Mouse (Mus musculus) G1E (cell line): ENCODE results near the gene Hist2h2aa2. TPM values are rescaled to one million over a fixed set of nuclear protein-coding genes. Genes with fewer than 3 reads are reported as not detected.

Source experiments
- ATAC-seq: 2 replicates; pipeline ENCODE4 v1.8.0; 2016; ENCODE audit warnings: mild to moderate bottlenecking; ENCODE audit not compliant: insufficient number of reproducible peaks, poor library complexity, low FRiP score, severe bottlenecking; ENCODE audit errors: extremely low read depth
- DNase-seq: peaks from one replicate; pipeline ENCODE4 v3.0.0; 2012; ENCODE audit warnings: low spot score
- H3K27me3 ChIP-seq: 2 replicates; pipeline ENCODE4 v1.6.1; 2012; ENCODE audit warnings: mild to moderate bottlenecking, low read length, inconsistent platforms; ENCODE audit not compliant: insufficient read depth
- H3K36me3 ChIP-seq: replicated peaks from 2 replicates; pipeline ENCODE3; 2012; ENCODE audit warnings: mild to moderate bottlenecking, inconsistent platforms
- H3K4me1 ChIP-seq: 2 replicates; pipeline ENCODE4 v1.6.1; 2012; ENCODE audit warnings: low read depth, low read length, inconsistent platforms, mixed read lengths; ENCODE audit not compliant: insufficient read depth
- H3K4me3 ChIP-seq: 2 replicates; pipeline ENCODE4 v1.5.1; 2012; ENCODE audit warnings: low read depth, mild to moderate bottlenecking, inconsistent platforms, low read length, moderate library complexity, mixed read lengths
- H3K9me3 ChIP-seq: replicated peaks from 2 replicates; pipeline ENCODE4 v1.6.1; 2012; ENCODE audit warnings: inconsistent platforms
- CTCF ChIP-seq: IDR thresholded peaks from 2 replicates; pipeline ENCODE4 v1.5.1; 2012; ENCODE audit warnings: low read depth, low read length, inconsistent platforms, mixed read lengths
- GATA1 ChIP-seq: IDR thresholded peaks from 2 replicates; pipeline ENCODE4 v1.6.1; 2012; ENCODE audit warnings: borderline replicate concordance, low read length, inconsistent platforms, mixed read lengths
- GATA2 ChIP-seq: IDR thresholded peaks from 2 replicates; pipeline ENCODE4 v1.6.1; 2012; ENCODE audit warnings: low read depth, low read length, inconsistent platforms, borderline replicate concordance
- POLR2AphosphoS5 ChIP-seq: IDR thresholded peaks from 2 replicates; pipeline ENCODE4 v1.6.1; 2012; ENCODE audit warnings: low read depth, low read length, inconsistent platforms; ENCODE audit not compliant: insufficient replicate concordance
- TAL1 ChIP-seq: conservative IDR thresholded peaks from 2 replicates; pipeline ENCODE4 v1.6.1; 2012; ENCODE audit warnings: low read depth, low read length, inconsistent platforms, mixed read lengths
- polyA plus RNA-seq: library from polyadenylated mRNA; stranded (reverse); fragments of >175 nt; gene quantifications from 2 replicates; pipeline ENCODE4 v1.2.3, GENCODE M21; 2012
- total RNA-seq, 2 experiments: library from RNA; stranded (forward) in 1 of 2; stranded (reverse) in 1 of 2; fragments of 200-1000 nt in 1 of 2; fragments of >200 nt in 1 of 2; fragmentation: Nextera tagmentation in 1 of 2; gene quantifications; 2 replicates each; pipeline ENCODE4 v1.2.3; 2014 to 2017

Gene Hist2h2aa2
- total and polyA plus RNA-seq, 3 experiments = 39.6 to 2,156 (median 1,341) TPM

GRCm38 (mm10) chr3:96235836-96236235 is 4.2 kb downstream of the Hist2h2aa2 start:
- Histone ChIP-seq H3K27me3 (no peaks in the 10 kb centered on the region), H3K4me3 (no peak overlapping the region), H3K36me3 (no peaks in the 10 kb centered on the region), H3K9me3 (no peaks in the 10 kb centered on the region), H3K4me1 (peaks cover 25% of the 10 kb centered on the region)
- DNase-seq (no peak), ATAC-seq (no peak)
- peak; percentile 89; the same call in 1 of the 2 replicates for TF ChIP-seq POLR2AphosphoS5
- TF ChIP-seq TAL1 = no peak

GRCm38 (mm10) chr3:96234914-96235313 is 5.2 kb downstream of the Hist2h2aa2 start:
- no peaks in the 10 kb centered on the region for H3K9me3 ChIP-seq
- no peak overlapping the region for H3K4me3 ChIP-seq
- H3K4me1 ChIP-seq = peaks cover 31% of the 10 kb centered on the region
- no peak for ATAC-seq
- no peaks in the 10 kb centered on the region for H3K27me3 ChIP-seq
- no peak for DNase-seq
- TF ChIP-seq POLR2AphosphoS5 (no peak), TAL1 (no peak), CTCF (no peak), GATA1 (no peak), GATA2 (no peak)
- H3K36me3 ChIP-seq = no peaks in the 10 kb centered on the region

DNA sequence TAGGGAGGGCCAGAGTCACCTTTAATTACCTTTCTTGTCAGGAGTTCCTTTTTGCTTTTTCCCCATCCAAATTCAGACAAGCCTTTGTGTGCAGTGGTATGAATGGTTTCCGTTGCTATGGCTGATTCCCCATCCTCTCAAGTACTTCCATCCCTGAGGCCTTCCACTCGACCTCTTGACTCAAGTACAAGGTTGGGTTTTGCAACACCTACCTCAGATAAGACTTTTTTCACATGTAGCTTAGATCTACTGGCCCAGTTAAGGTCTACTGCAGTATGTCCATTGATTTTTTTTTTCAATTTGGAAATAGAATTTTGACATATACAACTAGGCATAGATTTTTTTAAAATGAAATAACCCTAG is 8.3 kb downstream of the Hist2h2aa2 start:
- no peaks in the 10 kb centered on the region for H3K36me3 ChIP-seq

DNA sequence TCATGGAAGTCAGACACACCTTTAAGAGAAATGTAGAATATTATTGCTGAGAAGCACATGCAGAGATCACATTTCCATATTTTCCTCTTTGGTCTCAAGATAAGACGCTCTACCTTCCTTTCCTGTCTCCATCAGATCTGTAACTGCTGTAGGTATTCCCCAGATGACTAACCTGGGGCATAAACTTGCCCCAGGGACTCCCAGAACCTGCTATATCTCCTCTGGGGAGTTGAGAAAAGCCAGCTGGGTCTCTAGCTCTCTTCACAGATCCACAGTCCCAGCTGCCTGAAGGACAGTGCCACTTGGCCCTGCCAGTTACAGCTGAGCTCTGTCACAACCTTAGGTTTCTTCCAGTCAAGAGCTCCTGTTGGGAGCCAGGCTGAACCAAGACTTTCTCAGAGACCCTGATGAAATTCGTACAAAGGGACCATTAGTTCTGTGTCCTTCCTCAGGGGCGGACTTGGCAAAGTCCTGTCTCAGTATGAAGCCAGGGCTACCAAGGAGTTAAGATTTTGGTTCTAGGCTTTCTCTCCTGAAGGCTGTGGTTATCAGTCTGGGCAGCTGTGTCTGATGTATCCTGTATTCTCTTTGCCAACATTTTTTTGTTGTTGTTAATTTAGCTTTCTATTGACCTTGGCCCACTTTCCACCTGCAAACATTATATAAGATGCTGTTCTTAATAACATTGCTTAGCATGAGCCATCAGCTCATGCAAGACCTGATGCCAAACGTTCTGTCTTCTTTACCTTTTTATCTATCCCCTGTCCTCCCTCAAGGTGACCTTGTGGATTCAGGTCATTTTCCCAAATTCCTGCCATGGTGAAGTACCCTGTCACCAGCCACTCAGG is 8.9 kb downstream of the Hist2h2aa2 start:
- H3K27me3 ChIP-seq = no peaks in the 10 kb centered on the region
- TF ChIP-seq TAL1 (no peak), GATA2 (no peak), POLR2AphosphoS5 (no peak), GATA1 (no peak), CTCF (no peak)
- ATAC-seq = no peak
- no peak for DNase-seq
- no peak overlapping the region for H3K4me3 ChIP-seq
- peaks cover 24% of the 10 kb centered on the region for H3K4me1 ChIP-seq
- H3K36me3 ChIP-seq = no peaks in the 10 kb centered on the region
- H3K9me3 ChIP-seq = no peaks in the 10 kb centered on the region

More for the DNA sequence above, 8.3 kb downstream of the Hist2h2aa2 start:
- Histone ChIP-seq H3K4me1 (peaks cover 23% of the 10 kb centered on the region), H3K9me3 (no peaks in the 10 kb centered on the region), H3K27me3 (no peaks in the 10 kb centered on the region), H3K4me3 (no peak overlapping the region)
- TF ChIP-seq GATA2 (no peak), POLR2AphosphoS5 (no peak), TAL1 (no peak), GATA1 (no peak), CTCF (no peak)
- DNase-seq (no peak), ATAC-seq (no peak)

GRCm38 (mm10) chr3:96230404-96230803 is 9.7 kb downstream of the Hist2h2aa2 start:
- H3K4me1 ChIP-seq = peaks cover 27% of the 10 kb centered on the region
- H3K27me3 ChIP-seq = no peaks in the 10 kb centered on the region
- DNase-seq (no peak), ATAC-seq (no peak)
- H3K4me3 ChIP-seq = no peak overlapping the region
- no peaks in the 10 kb centered on the region for H3K36me3 ChIP-seq
- H3K9me3 ChIP-seq = no peaks in the 10 kb centered on the region
- TF ChIP-seq GATA1 = no peak

- ATAC-seq = no peak
Measured at GRCm38 (mm10) chr3:96228828-96229227, 11.2 kb downstream of the Hist2h2aa2 start.

More at GRCm38 (mm10) chr3:96228828-96229227, 11.2 kb downstream of the Hist2h2aa2 start:
- Histone ChIP-seq H3K4me1 (peaks cover 32% of the 10 kb centered on the region), H3K36me3 (no peaks in the 10 kb centered on the region), H3K9me3 (no peaks in the 10 kb centered on the region), H3K27me3 (no peaks in the 10 kb centered on the region), H3K4me3 (no peak overlapping the region)
- DNase-seq = no peak
- no peak for TF ChIP-seq POLR2AphosphoS5
- TF ChIP-seq GATA2 = no peak
- no peak for TF ChIP-seq GATA1
- no peak for TF ChIP-seq CTCF
- no peak for TF ChIP-seq TAL1
